In genomic region chr11:6404699-6405566, GRCm38 (mm10) we compare ENCODE assay signal across 8 mouse cellular contexts. TPM values are rescaled to one million over a fixed set of nuclear protein-coding genes. Genes with fewer than 3 reads are reported as not detected.
DNase-seq lines count a peak whose midpoint lies in the region; ATAC-seq lines count a peak whose summit lies in the region.

No protein-coding gene starts in this region.

- H3K9ac ChIP-seq in hindbrain, embryonic 13.5 days: peak overlapping the region; percentile 51; the same call in 1 of the 2 replicates
- no peak overlapping the region for H3K9ac ChIP-seq in midbrain, embryonic 13.5 days (replicated peaks)
- no peak overlapping the region for H3K9ac ChIP-seq in liver, embryonic 12.5 days

- peaks cover 20% of the 10 kb centered on the region for H3K4me1 ChIP-seq in hindbrain, embryonic 13.5 days (replicated peaks)
- 0 out of 2 replicates have a peak, but pooled peaks cover 7% of the 10 kb centered on the region for H3K4me1 ChIP-seq in midbrain, embryonic 13.5 days (replicated peaks)
- peaks cover 22% of the 10 kb centered on the region for H3K4me1 ChIP-seq in liver, embryonic 12.5 days

- H3K4me3 ChIP-seq in hindbrain, embryonic 13.5 days: no peak overlapping the region
- H3K4me3 ChIP-seq in midbrain, embryonic 13.5 days (replicated peaks): no peak overlapping the region
- H3K4me3 ChIP-seq in liver, embryonic 12.5 days: no peak overlapping the region

- DNase-seq in cerebellum, adult 8-10 months: peak; percentile 42
- no peak for DNase-seq in cerebellum, adult 11-12 months
- DNase-seq in right cerebral cortex, postnatal 10 days (ENCODE audit: low spot score in 2 of 2): peak; percentile 65 to 72
- no peak for DNase-seq in right cerebral cortex, postnatal 14 days
- DNase-seq in layer of hippocampus, adult 11-12 months (ENCODE audit: low spot score): no peak

- H3K4me2 ChIP-seq in hindbrain, embryonic 13.5 days: no peak overlapping the region
- H3K4me2 ChIP-seq in midbrain, embryonic 13.5 days (replicated peaks): no peak overlapping the region
- no peak overlapping the region for H3K4me2 ChIP-seq in liver, embryonic 12.5 days

- peak overlapping the region; percentile 79 for H3K27ac ChIP-seq in hindbrain, embryonic 13.5 days
- H3K27ac ChIP-seq in midbrain, embryonic 13.5 days: peak overlapping the region; percentile 44
- no peak overlapping the region for H3K27ac ChIP-seq in liver, embryonic 12.5 days

- no peak for ATAC-seq in hindbrain, embryonic 13.5 days (ENCODE audit: low FRiP score)
- ATAC-seq in midbrain, embryonic 13.5 days: no peak
- ATAC-seq in liver, embryonic 12.5 days: no peak

- H3K9me3 ChIP-seq in hindbrain, embryonic 13.5 days: no peaks in the 10 kb centered on the region
- H3K9me3 ChIP-seq in midbrain, embryonic 13.5 days: no peaks in the 10 kb centered on the region
- no peaks in the 10 kb centered on the region for H3K9me3 ChIP-seq in liver, embryonic 12.5 days (replicated peaks)

- H3K27me3 ChIP-seq in hindbrain, embryonic 13.5 days: no peaks in the 10 kb centered on the region
- no peaks in the 10 kb centered on the region for H3K27me3 ChIP-seq in midbrain, embryonic 13.5 days
- no peaks in the 10 kb centered on the region for H3K27me3 ChIP-seq in liver, embryonic 12.5 days (replicated peaks)

- WGBS in hindbrain, embryonic 13.5 days: 85% methylated on average over 9 of the region's 9 CpGs
- 90% methylated on average over 9 of the region's 9 CpGs for WGBS in midbrain, embryonic 13.5 days
- 84% methylated on average over 9 of the region's 9 CpGs for WGBS in liver, embryonic 12.5 days (ENCODE audit: insufficient replicate concordance)

- H3K36me3 ChIP-seq in hindbrain, embryonic 13.5 days: peaks cover 68% of the 10 kb centered on the region
- peaks cover 70% of the 10 kb centered on the region for H3K36me3 ChIP-seq in midbrain, embryonic 13.5 days
- H3K36me3 ChIP-seq in liver, embryonic 12.5 days: peaks cover 66% of the 10 kb centered on the region

RNA-seq across cellular contexts. Expression of gene Ppia, which starts 10.3 kb away (rescaled TPM):
- polyA plus RNA-seq in hindbrain, embryonic 13.5 days (2015; fragmentation: Nextera tagmentation; extraction: Ambion mirVana): 3,979 and 4,017 TPM in 2 replicates
- polyA plus RNA-seq in midbrain, embryonic 13.5 days (2015; fragmentation: Nextera tagmentation; extraction: Ambion mirVana): 3,782 and 3,914 TPM in 2 replicates
- 3,798 and 3,900 TPM in 2 replicates for polyA plus RNA-seq in liver, embryonic 12.5 days (2016; fragmentation: Nextera tagmentation; extraction: Ambion mirVana)

RNA-seq across cellular contexts. Expression of gene Zmiz2, which starts 16.1 kb away (rescaled TPM):
- polyA plus RNA-seq in hindbrain, embryonic 13.5 days (2015; fragmentation: Nextera tagmentation; extraction: Ambion mirVana): 29.2 and 31.9 TPM in 2 replicates
- polyA plus RNA-seq in midbrain, embryonic 13.5 days (2015; fragmentation: Nextera tagmentation; extraction: Ambion mirVana): 32.9 and 33.6 TPM in 2 replicates
- 5.6 and 6.7 TPM in 2 replicates for polyA plus RNA-seq in liver, embryonic 12.5 days (2016; fragmentation: Nextera tagmentation; extraction: Ambion mirVana)

RNA-seq across cellular contexts. Expression of gene H2afv, which starts 39.3 kb away (rescaled TPM):
- polyA plus RNA-seq in hindbrain, embryonic 13.5 days (2015; fragmentation: Nextera tagmentation; extraction: Ambion mirVana): 381 and 387 TPM in 2 replicates
- polyA plus RNA-seq in midbrain, embryonic 13.5 days (2015; fragmentation: Nextera tagmentation; extraction: Ambion mirVana): 605 and 617 TPM in 2 replicates
- polyA plus RNA-seq in liver, embryonic 12.5 days (2016; fragmentation: Nextera tagmentation; extraction: Ambion mirVana): 121 and 125 TPM in 2 replicates

Comparison
In these comparisons a context has a peak if more than half of its experiments do, and no peak if none do; other contexts are left out.
1. DNase-seq: peak in cerebellum, adult 8-10 months (single experiment) and right cerebral cortex, postnatal 10 days (2 of 2); none in cerebellum, adult 11-12 months (single experiment), right cerebral cortex, postnatal 14 days (single experiment) and layer of hippocampus, adult 11-12 months (single experiment).